Mouse (Mus musculus) urinary bladder, postnatal 10 days (tissue): ENCODE results near the gene Nrxn3.

Experiments used
- DNase-seq: peaks from one replicate; pipeline ENCODE4 v3.0.0; 2022; ENCODE audit warnings: low spot score

Gene Nrxn3

GRCm38 (mm10) chr12:90131927-90132869 is 1409.5 kb downstream of the Nrxn3 start:
- no peak for DNase-seq

GRCm38 (mm10) chr12:90142011-90142410 is 1419.3 kb downstream of the Nrxn3 start:
- DNase-seq, result no peak

GRCm38 (mm10) chr12:90144247-90144646 is 1421.6 kb downstream of the Nrxn3 start:
- no peak for DNase-seq

- no peak for DNase-seq
Observed at GRCm38 (mm10) chr12:90158131-90158772, 1435.6 kb downstream of the Nrxn3 start.

- DNase-seq, result no peak
Observed at GRCm38 (mm10) chr12:90159911-90160310, 1437.2 kb downstream of the Nrxn3 start.

- no peak for DNase-seq
Observed at GRCm38 (mm10) chr12:90166118-90166517, 1443.4 kb downstream of the Nrxn3 start.

- DNase-seq, result no peak
Observed at GRCm38 (mm10) chr12:90181566-90181965, 1458.9 kb downstream of the Nrxn3 start.

GRCm38 (mm10) chr12:90183021-90183420 is 1460.3 kb downstream of the Nrxn3 start:
- DNase-seq, result no peak

- no peak for DNase-seq
Observed at GRCm38 (mm10) chr12:90196161-90196560, 1473.5 kb downstream of the Nrxn3 start.

- no peak for DNase-seq
Observed at GRCm38 (mm10) chr12:90197994-90198393, 1475.3 kb downstream of the Nrxn3 start.

- DNase-seq, result no peak
Observed at GRCm38 (mm10) chr12:90202501-90202900, 1479.8 kb downstream of the Nrxn3 start.

- DNase-seq, result no peak
Observed at GRCm38 (mm10) chr12:90211410-90211809, 1488.7 kb downstream of the Nrxn3 start.

GRCm38 (mm10) chr12:90217060-90217459 is 1494.4 kb downstream of the Nrxn3 start:
- DNase-seq, result no peak

GRCm38 (mm10) chr12:90229062-90229461 is 1506.4 kb downstream of the Nrxn3 start:
- DNase-seq, result no peak

- no peak for DNase-seq
Observed at GRCm38 (mm10) chr12:90236093-90236492, 1513.4 kb downstream of the Nrxn3 start.

- DNase-seq, result no peak
Observed at GRCm38 (mm10) chr12:90260301-90260700, 1537.6 kb downstream of the Nrxn3 start.

- DNase-seq, result no peak
Observed at GRCm38 (mm10) chr12:90268111-90268510, 1545.4 kb downstream of the Nrxn3 start.

GRCm38 (mm10) chr12:90270763-90271379 is 1548.2 kb downstream of the Nrxn3 start:
- no peak for DNase-seq

GRCm38 (mm10) chr12:90274621-90275236 is 1552.1 kb downstream of the Nrxn3 start:
- no peak for DNase-seq

GRCm38 (mm10) chr12:90281236-90281635 is 1558.6 kb downstream of the Nrxn3 start:
- DNase-seq, result no peak

GRCm38 (mm10) chr12:90283022-90283421 is 1560.3 kb downstream of the Nrxn3 start:
- DNase-seq, result no peak

GRCm38 (mm10) chr12:90302671-90303070 is 1580.0 kb downstream of the Nrxn3 start:
- DNase-seq, result no peak
